Comparison of ENCODE assay signal across 8 mouse cellular contexts in the genomic region with DNA sequence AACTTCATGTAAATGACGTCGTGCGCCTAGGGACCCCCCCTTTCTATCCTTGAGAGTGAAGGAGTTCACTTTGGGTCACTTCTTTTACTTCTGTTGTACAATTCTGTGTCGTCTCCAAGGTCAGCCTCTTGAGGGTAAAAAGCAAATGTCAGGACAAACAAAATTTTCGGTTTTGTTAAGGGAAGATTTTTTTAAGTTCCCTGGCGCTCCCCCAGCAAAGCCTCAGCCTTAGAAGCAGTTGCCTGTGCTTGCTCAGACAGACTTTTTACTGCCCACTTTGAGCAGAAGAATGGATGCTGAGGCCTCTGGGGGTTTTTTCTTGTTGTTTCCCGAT. TPM values are rescaled to one million over a fixed set of nuclear protein-coding genes. Genes with fewer than 3 reads are reported as not detected.
DNase-seq lines count a peak whose midpoint lies in the region; ATAC-seq and TF ChIP-seq lines count a peak whose summit lies in the region.

No protein-coding gene starts in this region.

- under 1% methylated on average over 7 of the region's 7 CpGs for WGBS in forebrain, embryonic 14.5 days
- WGBS in limb, embryonic 14.5 days = 2% methylated on average over 7 of the region's 7 CpGs
- WGBS in neural tube, embryonic 14.5 days = 3% methylated on average over 7 of the region's 7 CpGs

- H3K36me3 ChIP-seq in forebrain, embryonic 14.5 days (ENCODE audit: control insufficient read depth, insufficient read depth, low read length) = no peaks in the 10 kb centered on the region
- 0 out of 2 replicates have a peak, but pooled peaks cover 4% of the 10 kb centered on the region for H3K36me3 ChIP-seq in limb, embryonic 14.5 days (ENCODE audit: control insufficient read depth, insufficient read depth, low read length)
- H3K36me3 ChIP-seq in neural tube, embryonic 14.5 days (ENCODE audit: control insufficient read depth, insufficient read depth, low read length) = no peaks in the 10 kb centered on the region

- peak overlapping the region; percentile 95 for H3K9ac ChIP-seq in forebrain, embryonic 14.5 days (ENCODE audit: low read length)
- H3K9ac ChIP-seq in limb, embryonic 14.5 days (ENCODE audit: low read depth, low read length, severe bottlenecking) = peak overlapping the region; percentile 88
- peak overlapping the region; percentile 74 for H3K9ac ChIP-seq in neural tube, embryonic 14.5 days (replicated peaks; ENCODE audit: low read depth, low read length)

- TF ChIP-seq POLR2A in limb, embryonic 14.5 days (IDR thresholded peaks at IDR 0.05; ENCODE audit: borderline replicate concordance, extremely low read depth, insufficient read depth, insufficient read length) = no peak

- H3K4me3 ChIP-seq in forebrain, embryonic 14.5 days (ENCODE audit: low read depth, low read length) = peak overlapping the region; percentile 87
- H3K4me3 ChIP-seq in limb, embryonic 14.5 days (replicated peaks; ENCODE audit: low read length) = peak overlapping the region; percentile 89
- peak overlapping the region; percentile 60 for H3K4me3 ChIP-seq in neural tube, embryonic 14.5 days (ENCODE audit: low read depth, low read length)

- no peak for ATAC-seq in forebrain, embryonic 14.5 days
- ATAC-seq in limb, embryonic 14.5 days (ENCODE audit: low FRiP score, low read depth) = no peak
- ATAC-seq in neural tube, embryonic 14.5 days (ENCODE audit: low read depth) = no peak

- H3K27ac ChIP-seq in forebrain, embryonic 14.5 days (ENCODE audit: low read depth, low read length) = peak overlapping the region; percentile 68
- H3K27ac ChIP-seq in limb, embryonic 14.5 days (replicated peaks; ENCODE audit: low read depth, low read length) = peak overlapping the region; percentile 38; the same call in 1 of the 2 replicates
- H3K27ac ChIP-seq in neural tube, embryonic 14.5 days (ENCODE audit: low read depth, low read length) = peak overlapping the region; percentile 69; the same call in 1 of the 2 replicates

- H3K4me2 ChIP-seq in forebrain, embryonic 14.5 days (ENCODE audit: low read length) = peak overlapping the region; percentile 93
- H3K4me2 ChIP-seq in limb, embryonic 14.5 days (replicated peaks; ENCODE audit: low read depth, low read length, severe bottlenecking) = peak overlapping the region; percentile 87
- H3K4me2 ChIP-seq in neural tube, embryonic 14.5 days (ENCODE audit: low read depth, low read length) = peak overlapping the region; percentile 87

- peak; percentile 35 for DNase-seq in thymus, postnatal 14 days
- DNase-seq in thymus, postnatal 0 days (ENCODE audit: low spot score) = no peak
- DNase-seq in forebrain, embryonic 14.5 days (ENCODE audit: low spot score) = no peak
- DNase-seq in limb, embryonic 14.5 days (ENCODE audit: low spot score) = peak; percentile 50
- no peak for DNase-seq in adrenal gland, postnatal 36 days
- no peak for DNase-seq in gastrocnemius, postnatal 4 days (ENCODE audit: low spot score in 2 of 2)
- no peak for DNase-seq in thymus, adult 18-20 months

- H3K9me3 ChIP-seq in forebrain, embryonic 14.5 days (replicated peaks; ENCODE audit: control insufficient read depth, low read length) = no peaks in the 10 kb centered on the region
- no peaks in the 10 kb centered on the region for H3K9me3 ChIP-seq in limb, embryonic 14.5 days (ENCODE audit: control insufficient read depth, low read length)
- H3K9me3 ChIP-seq in neural tube, embryonic 14.5 days (ENCODE audit: control insufficient read depth, low read length) = no peaks in the 10 kb centered on the region

- H3K27me3 ChIP-seq in forebrain, embryonic 14.5 days (replicated peaks; ENCODE audit: control insufficient read depth, insufficient read depth, low read length) = no peaks in the 10 kb centered on the region
- H3K27me3 ChIP-seq in limb, embryonic 14.5 days (ENCODE audit: control insufficient read depth, insufficient read depth, low read length) = no peaks in the 10 kb centered on the region
- H3K27me3 ChIP-seq in neural tube, embryonic 14.5 days (ENCODE audit: control insufficient read depth, insufficient read depth, low read length) = no peaks in the 10 kb centered on the region

- peaks cover 33% of the 10 kb centered on the region for H3K4me1 ChIP-seq in forebrain, embryonic 14.5 days (ENCODE audit: control insufficient read depth, insufficient read depth, low read length)
- H3K4me1 ChIP-seq in limb, embryonic 14.5 days (ENCODE audit: control insufficient read depth, insufficient read depth, low read length) = peaks cover 21% of the 10 kb centered on the region
- H3K4me1 ChIP-seq in neural tube, embryonic 14.5 days (ENCODE audit: control insufficient read depth, insufficient read depth, low read length) = peaks cover 31% of the 10 kb centered on the region

RNA-seq across cellular contexts. Expression of gene Trak1, which starts 0.7 kb away (rescaled TPM):
- polyA plus RNA-seq in thymus, postnatal 0 days (2015; fragmentation: Nextera tagmentation; extraction: Ambion mirVana) = 17.0 and 22.6 TPM in 2 replicates
- polyA plus RNA-seq in forebrain, embryonic 14.5 days (2014; fragmentation: Nextera tagmentation; extraction: Ambion mirVana) = 40.3 and 58.5 TPM in 2 replicates
- 31.2 and 37.5 TPM in 2 replicates for polyA plus RNA-seq in limb, embryonic 14.5 days (2012; rRNA removed)
- polyA plus RNA-seq in limb, embryonic 14.5 days (2014; fragmentation: Nextera tagmentation; extraction: Ambion mirVana) = 20.0 and 20.8 TPM in 2 replicates
- polyA plus RNA-seq in neural tube, embryonic 14.5 days (2014; fragmentation: Nextera tagmentation; extraction: Ambion mirVana) = 58.6 and 60.0 TPM in 2 replicates
- 10 to 100 TPM; 68.0 to 75.3 TPM for total RNA-seq in adrenal gland, postnatal 36 days (2021)
- total RNA-seq in gastrocnemius, postnatal 4 days (2021) = 100 to 1,000 TPM; 193 to 204 TPM

RNA-seq across cellular contexts. Expression of gene Ulk4, which starts 21.0 kb away (rescaled TPM):
- polyA plus RNA-seq in thymus, postnatal 0 days (2015; fragmentation: Nextera tagmentation; extraction: Ambion mirVana) = 55.5 and 65.0 TPM in 2 replicates
- 105 and 131 TPM in 2 replicates for polyA plus RNA-seq in forebrain, embryonic 14.5 days (2014; fragmentation: Nextera tagmentation; extraction: Ambion mirVana)
- polyA plus RNA-seq in limb, embryonic 14.5 days (2012; rRNA removed) = 6.4 and 7.2 TPM in 2 replicates
- 120 and 123 TPM in 2 replicates for polyA plus RNA-seq in limb, embryonic 14.5 days (2014; fragmentation: Nextera tagmentation; extraction: Ambion mirVana)
- polyA plus RNA-seq in neural tube, embryonic 14.5 days (2014; fragmentation: Nextera tagmentation; extraction: Ambion mirVana) = 65.5 and 86.7 TPM in 2 replicates
- total RNA-seq in adrenal gland, postnatal 36 days (2021) = 1 to 10 TPM; 1.7 to 1.9 TPM
- total RNA-seq in gastrocnemius, postnatal 4 days (2021) = 1 to 10 TPM; 2.2 to 2.3 TPM

Comparison
In these comparisons a context has a peak if more than half of its experiments do, and no peak if none do; other contexts are left out.
1. DNase-seq: peak in thymus, postnatal 14 days (single experiment) and limb, embryonic 14.5 days (single experiment); none in thymus, postnatal 0 days (single experiment), forebrain, embryonic 14.5 days (single experiment), adrenal gland, postnatal 36 days (0 of 2), gastrocnemius, postnatal 4 days (0 of 2) and thymus, adult 18-20 months (0 of 2).
2. Peak in every context shown above with its lines, with median percentiles within 50 percentile points of each other: H3K27ac ChIP-seq, H3K4me2 ChIP-seq, H3K4me3 ChIP-seq and H3K9ac ChIP-seq.